Mouse (Mus musculus) ES-E14 (cell line): Measurements from ENCODE around the gene Ndufb8.

Experiments
- CHD2 ChIP-seq: IDR thresholded peaks from 2 replicates; pipeline ENCODE4 v1.6.1; 2014; ENCODE audit warnings: mild to moderate bottlenecking, low read depth, low read length, inconsistent platforms
- ZC3H11A ChIP-seq: IDR thresholded peaks from 2 replicates; pipeline ENCODE4 v1.6.1; 2012; ENCODE audit warnings: low read depth, mild to moderate bottlenecking, inconsistent platforms, low read length, borderline replicate concordance

DNA sequence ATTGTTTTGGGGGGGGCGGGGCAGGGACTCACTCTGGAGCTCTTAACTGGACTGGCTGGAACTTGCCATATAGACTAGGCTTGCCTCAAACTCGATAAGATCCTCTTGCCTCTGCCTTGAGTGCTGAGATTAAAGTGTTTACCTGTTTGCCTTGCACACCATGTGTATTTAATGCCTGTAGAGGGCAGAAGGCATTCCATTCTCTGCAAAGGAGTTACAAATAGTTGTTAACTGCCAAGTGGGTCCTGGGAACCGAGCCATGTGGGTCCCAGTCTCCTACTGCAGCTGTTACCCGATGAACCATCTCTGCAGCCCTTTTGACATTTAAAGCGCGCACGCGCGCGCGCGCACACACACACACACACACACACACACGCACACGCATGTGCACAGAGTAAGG, 8.8 kb upstream of the Ndufb8 start:
- TF ChIP-seq CHD2 (no peak), ZC3H11A (no peak)
